Mouse (Mus musculus) midbrain, embryonic 11.5 days (tissue): ENCODE measurements around the gene Gm20695. TPM values are rescaled to one million over a fixed set of nuclear protein-coding genes. Genes with fewer than 3 reads are reported as not detected.
"Not testable (repeated sequence)": the region's sequence is repeated elsewhere in the genome, so short reads cannot be mapped to it uniquely, and the experiment has no call there.

Source experiments
- ATAC-seq: fragments of 200-750 bp; cut with Nextera tagmentation; 2 replicates; pipeline ENCODE4 v1.8.0; 2017; ENCODE audit warnings: moderate TSS enrichment, moderate library complexity; ENCODE audit not compliant: low FRiP score
- DNase-seq: peaks from one replicate; pipeline ENCODE4 v3.0.0; 2015; ENCODE audit warnings: low spot score; ENCODE audit errors: missing footprints
- H3K27ac ChIP-seq: fragments of 300-500 bp; sonication (generic); 2 replicates; pipeline ENCODE4 v1.5.1; 2014; ENCODE audit warnings: low read depth, low read length
- H3K27me3 ChIP-seq: fragments of 300-500 bp; sonication (generic); 2 replicates; pipeline ENCODE4 v1.6.1; 2014; ENCODE audit warnings: mild to moderate bottlenecking, low read length, moderate library complexity, mixed read lengths; ENCODE audit not compliant: control insufficient read depth, insufficient read depth
- H3K36me3 ChIP-seq: fragments of 300-500 bp; sonication (generic); 2 replicates; pipeline ENCODE4 v1.6.1; 2014; ENCODE audit warnings: mild to moderate bottlenecking, low read length, moderate library complexity, mixed read lengths; ENCODE audit not compliant: control insufficient read depth, insufficient read depth
- H3K4me1 ChIP-seq: fragments of 300-500 bp; sonication (generic); 2 replicates; pipeline ENCODE4 v1.6.1; 2014; ENCODE audit warnings: low read length; ENCODE audit not compliant: control insufficient read depth, insufficient read depth
- H3K4me2 ChIP-seq: fragments of 300-500 bp; sonication (generic); 2 replicates; pipeline ENCODE4 v1.6.1; 2014; ENCODE audit warnings: mild to moderate bottlenecking, moderate library complexity
- H3K4me3 ChIP-seq: fragments of 300-500 bp; sonication (generic); 2 replicates; pipeline ENCODE4 v1.5.1; 2014; ENCODE audit warnings: low read depth, low read length
- H3K9ac ChIP-seq: fragments of 300-500 bp; sonication (generic); 2 replicates; pipeline ENCODE4 v1.6.1; 2014; ENCODE audit warnings: low read length
- H3K9me3 ChIP-seq: fragments of 300-500 bp; sonication (generic); 2 replicates; pipeline ENCODE4 v1.6.1; 2016; ENCODE audit warnings: low read length; ENCODE audit not compliant: control insufficient read depth
- WGBS: fragments of 180-500 bp; shearing (Covaris S2); extraction: QIAGEN DNeasy Blood & Tissue Kit; methylation state at CpG from one replicate; pipeline ENCODE4 v1.1.7; 2014; 5-methylcytosine and 5-hydroxymethylcytosine counted together
- polyA plus RNA-seq: library from polyadenylated mRNA; unstranded; fragments of >200 nt; fragmentation: Nextera tagmentation; extraction: Ambion mirVana; gene quantifications from 2 replicates; pipeline ENCODE4 v1.2.1, GENCODE M21; 2014

Gene Gm20695
- polyA plus RNA-seq, 1 experiment from 2014 or later = 4.4 TPM

- 84% methylated on average over 9 of the region's 13 CpGs for WGBS
- ATAC-seq, DNase-seq: not testable (repeated sequence)
Measured at GRCm38 (mm10) chr16:3851301-3851700, 33.1 kb upstream of the Gm20695 start.

GRCm38 (mm10) chr16:3852586-3852985, 31.9 kb upstream of the Gm20695 start:
- 31% methylated on average over 12 of the region's 12 CpGs for WGBS
- Histone ChIP-seq H3K9me3 (no peaks in the 10 kb centered on the region), H3K4me2 (no peak overlapping the region), H3K27ac (no peak overlapping the region), H3K4me3 (no peak overlapping the region), H3K27me3 (no peaks in the 10 kb centered on the region), H3K4me1 (no peaks in the 10 kb centered on the region), H3K9ac (no peak overlapping the region), H3K36me3 (no peaks in the 10 kb centered on the region; the same call in 1 of the 2 replicates)
- DNase-seq = no peak
- ATAC-seq = no peak

More at GRCm38 (mm10) chr16:3851301-3851700, 33.1 kb upstream of the Gm20695 start:
- H3K4me3 ChIP-seq, H3K36me3 ChIP-seq, H3K27me3 ChIP-seq, H3K9ac ChIP-seq, H3K9me3 ChIP-seq, H3K27ac ChIP-seq, H3K4me2 ChIP-seq, H3K4me1 ChIP-seq: not testable (repeated sequence)

DNA sequence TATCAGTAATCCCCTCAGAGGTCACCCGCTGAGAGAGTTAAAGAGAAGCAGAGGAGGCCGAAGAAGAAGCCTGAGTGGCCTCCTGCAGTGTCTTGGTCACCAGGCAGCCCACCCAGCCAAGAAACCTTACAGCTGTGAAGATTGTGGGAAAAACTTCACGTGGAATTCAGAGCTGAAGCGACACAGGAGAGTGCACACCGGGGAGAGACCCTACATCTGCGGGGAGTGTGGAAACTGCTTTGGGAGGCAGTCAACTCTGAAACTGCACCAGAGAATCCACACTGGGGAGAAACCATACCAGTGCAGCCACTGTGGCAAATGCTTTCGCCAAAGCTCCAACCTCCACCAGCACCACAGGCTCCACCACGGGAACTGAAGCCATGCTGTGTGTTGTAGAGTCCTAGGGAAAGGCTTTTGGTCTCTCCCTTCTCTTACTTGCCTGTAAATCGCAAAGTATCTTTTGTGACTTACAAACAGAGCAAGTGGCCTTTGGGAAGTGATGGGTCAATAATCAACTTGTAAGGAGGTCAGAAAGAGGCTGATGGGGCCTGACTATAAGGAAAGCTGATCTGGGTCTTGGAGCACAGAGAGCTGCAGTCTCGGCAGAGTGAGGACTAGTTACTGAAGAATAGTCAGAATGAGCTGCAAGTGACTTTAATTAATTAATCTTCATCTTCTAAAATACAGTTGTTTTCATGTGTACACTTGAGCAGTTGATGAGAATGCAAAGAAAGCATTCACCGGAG, 29.8 kb upstream of the Gm20695 start:
- Histone ChIP-seq H3K9me3 (no peaks in the 10 kb centered on the region), H3K36me3 (no peaks in the 10 kb centered on the region), H3K4me1 (no peaks in the 10 kb centered on the region), H3K27ac (no peak overlapping the region), H3K4me3 (no peak overlapping the region), H3K9ac (no peak overlapping the region), H3K4me2 (no peak overlapping the region), H3K27me3 (no peaks in the 10 kb centered on the region)
- 44% methylated on average over 11 of the region's 11 CpGs for WGBS
- DNase-seq (no peak), ATAC-seq (no peak)

DNA sequence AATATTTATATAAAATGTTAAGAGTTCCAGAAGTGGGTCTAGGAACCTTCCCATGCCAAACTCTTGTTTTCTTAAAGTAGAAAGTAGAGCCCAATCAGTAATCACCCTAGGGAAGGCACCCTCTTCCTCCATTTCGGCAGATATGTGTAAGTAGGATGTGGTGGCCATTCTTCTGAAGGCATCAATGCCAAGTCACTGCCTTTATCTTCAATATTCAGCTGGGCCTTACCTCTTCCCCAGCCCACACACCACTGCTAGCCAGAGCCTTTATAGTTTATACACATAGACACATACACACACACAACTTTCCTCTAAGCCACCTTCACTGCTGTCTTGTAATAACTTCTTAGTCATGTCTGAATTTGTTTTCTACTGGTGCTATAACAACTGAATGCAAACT, 28.7 kb upstream of the Gm20695 start:
- Histone ChIP-seq H3K4me1 (no peaks in the 10 kb centered on the region), H3K9ac (no peak overlapping the region), H3K27me3 (no peaks in the 10 kb centered on the region), H3K36me3 (no peaks in the 10 kb centered on the region), H3K4me3 (no peak overlapping the region), H3K4me2 (no peak overlapping the region), H3K9me3 (no peaks in the 10 kb centered on the region), H3K27ac (no peak overlapping the region)
- ATAC-seq (no peak), DNase-seq (no peak)
- 95% methylated on average over 1 of the region's 1 CpGs for WGBS

- ATAC-seq = no peak
Measured at GRCm38 (mm10) chr16:3859254-3859653, 25.2 kb upstream of the Gm20695 start.

DNA sequence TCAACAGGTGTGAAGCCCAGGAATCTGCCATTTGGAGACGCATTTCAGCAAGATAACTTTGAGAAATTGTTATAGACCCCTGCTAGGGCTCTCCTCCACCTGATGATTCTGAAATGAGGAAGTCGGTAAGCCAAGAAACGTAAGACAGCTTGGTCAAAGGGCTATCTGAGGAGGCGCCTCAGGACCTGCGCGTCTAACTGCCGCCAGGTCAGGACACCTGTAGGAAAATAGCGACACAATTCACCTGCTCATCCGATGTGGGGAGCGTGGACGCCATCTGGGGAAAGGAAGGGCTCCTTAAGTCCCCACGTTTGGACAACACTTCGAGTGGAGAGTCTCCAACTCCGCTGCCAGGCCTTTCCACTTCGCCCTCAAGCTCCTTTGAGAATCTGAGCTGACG, 12.6 kb upstream of the Gm20695 start:
- Histone ChIP-seq H3K27ac (no peak overlapping the region), H3K4me3 (peak overlapping the region; percentile 59), H3K9me3 (no peaks in the 10 kb centered on the region), H3K4me2 (peak overlapping the region; percentile 72), H3K36me3 (no peaks in the 10 kb centered on the region; the same call in 1 of the 2 replicates), H3K27me3 (no peaks in the 10 kb centered on the region), H3K4me1 (peaks cover 9% of the 10 kb centered on the region), H3K9ac (peak overlapping the region; percentile 69)
- DNase-seq (no peak), ATAC-seq (peak; percentile 37)
- WGBS = 1% methylated on average over 16 of the region's 16 CpGs

More at GRCm38 (mm10) chr16:3859254-3859653, 25.2 kb upstream of the Gm20695 start:
- no peak for DNase-seq
- Histone ChIP-seq H3K4me3 (no peak overlapping the region), H3K4me1 (no peaks in the 10 kb centered on the region), H3K9me3 (no peaks in the 10 kb centered on the region), H3K27me3 (no peaks in the 10 kb centered on the region), H3K36me3 (no peaks in the 10 kb centered on the region), H3K27ac (no peak overlapping the region), H3K9ac (no peak overlapping the region), H3K4me2 (no peak overlapping the region)
- WGBS = 95% methylated on average over 4 of the region's 4 CpGs

- WGBS = 5% methylated on average over 47 of the region's 47 CpGs
- H3K27me3 ChIP-seq = no peaks in the 10 kb centered on the region
- peak within 1 kb of the TSS; percentile 72 for H3K4me2 ChIP-seq
- ATAC-seq = peak; percentile 99
- no peak within 1 kb of the TSS for H3K27ac ChIP-seq
- H3K9me3 ChIP-seq = no peaks in the 10 kb centered on the region
- peak; percentile 97 for DNase-seq
- H3K4me1 ChIP-seq = peaks cover 9% of the 10 kb centered on the region
- peak within 1 kb of the TSS; percentile 59 for H3K4me3 ChIP-seq
- H3K9ac ChIP-seq = peak within 1 kb of the TSS; percentile 69
- H3K36me3 ChIP-seq = no peaks in the 10 kb centered on the region; the same call in 1 of the 2 replicates
Measured at GRCm38 (mm10) chr16:3872216-3873047, 12.0 kb upstream of the Gm20695 start, which contains the start of gene Naa60. Gene Naa60 (plus strand): TSS chr16:3872375.

GRCm38 (mm10) chr16:3876346-3876745, 8.1 kb upstream of the Gm20695 start:
- Histone ChIP-seq H3K9ac (no peak overlapping the region), H3K27me3 (no peaks in the 10 kb centered on the region)
- 93% methylated on average over 4 of the region's 4 CpGs for WGBS

More at GRCm38 (mm10) chr16:3876346-3876745, 8.1 kb upstream of the Gm20695 start:
- peaks cover 9% of the 10 kb centered on the region for H3K4me1 ChIP-seq
- no peaks in the 10 kb centered on the region for H3K9me3 ChIP-seq
- no peak overlapping the region for H3K4me3 ChIP-seq
- ATAC-seq = no peak
- no peak overlapping the region for H3K27ac ChIP-seq
- DNase-seq = peak; percentile 61
- H3K36me3 ChIP-seq = no peaks in the 10 kb centered on the region
- H3K4me2 ChIP-seq = no peak overlapping the region
